Mouse (Mus musculus) midbrain, embryonic 12.5 days (tissue): Measurements from ENCODE around the gene Olfr1416. TPM values are rescaled to one million over a fixed set of nuclear protein-coding genes. Genes with fewer than 3 reads are reported as not detected.

ENCODE experiments used
- microRNA-seq: library from miRNA; unstranded; fragments of <30 nt; microRNA quantifications from one replicate; pipeline ENCODE4, GENCODE M21; 2017
- polyA plus RNA-seq: library from polyadenylated mRNA; unstranded; fragments of >200 nt; fragmentation: Nextera tagmentation; extraction: Ambion mirVana; gene quantifications from 2 replicates; pipeline ENCODE4 v1.2.1, GENCODE M21; 2016

Gene Olfr1416
- polyA plus RNA-seq, 1 experiment from 2014 or later, result not detected

Small RNA genes lying within 50 kb of the gene (microRNA-seq; reads per million reads assigned to microRNA genes)
- gene Mir6900, result 5.6 reads per million, percentile 20 among the genes with 10 or more reads in this experiment

Other genes starting within 250 kb of the Olfr1416 start
- gene Ndufa10, start 11.3 kb downstream of the Olfr1416 start, polyA plus RNA-seq, result 225 and 246 TPM in 2 replicates
- gene Olfr1415, start 11.0 kb upstream of the Olfr1416 start, polyA plus RNA-seq, result not detected in 2 replicates
- not detected in 2 replicates for gene Olfr1414, start 33.5 kb upstream of the Olfr1416 start, polyA plus RNA-seq
- not detected in 2 replicates for gene Olfr1413, start 86.2 kb upstream of the Olfr1416 start, polyA plus RNA-seq
- gene Olfr1412, start 100.7 kb upstream of the Olfr1416 start, polyA plus RNA-seq, result not detected in 2 replicates
- gene Olfr1411, start 109.3 kb upstream of the Olfr1416 start, polyA plus RNA-seq, result not detected in 2 replicates
- gene Olfr1410, start 120.7 kb upstream of the Olfr1416 start, polyA plus RNA-seq, result not detected in 2 replicates
- 0.10 TPM in 1 of 2 replicates, not detected in the other for gene Olfr12, start 132.7 kb upstream of the Olfr1416 start, polyA plus RNA-seq
- 389 and 410 TPM in 2 replicates for gene Cops9, start 156.9 kb upstream of the Olfr1416 start, polyA plus RNA-seq
- gene Otos, start 163.7 kb upstream of the Olfr1416 start, polyA plus RNA-seq, result not detected in 2 replicates